Mouse (Mus musculus): ENCODE measurements around the gene Slc43a2.
"Not testable (repeated sequence)": the region's sequence is repeated elsewhere in the genome, so short reads cannot be mapped to it uniquely, and the experiment has no call there.

Slc43a2 gene

GRCm38 (mm10) chr11:75551961-75552441 lies 20.5 kb downstream of the Slc43a2 start:
- DNase-seq (ENCODE audit: low spot score), result peak; percentile 53

GRCm38 (mm10) chr11:75552906-75553482 lies 21.5 kb downstream of the Slc43a2 start:
- DNase-seq (ENCODE audit: low spot score), result peak; percentile 61

- not testable (repeated sequence) for DNase-seq (ENCODE audit: low spot score)
Observed at GRCm38 (mm10) chr11:75556006-75556405, 24.5 kb downstream of the Slc43a2 start.

- no peak for DNase-seq (ENCODE audit: low spot score)
Observed at GRCm38 (mm10) chr11:75557142-75557541, 25.6 kb downstream of the Slc43a2 start.

GRCm38 (mm10) chr11:75558101-75558500 lies 26.6 kb downstream of the Slc43a2 start:
- DNase-seq (ENCODE audit: low spot score), result no peak

- DNase-seq (ENCODE audit: low spot score), result no peak
Observed at GRCm38 (mm10) chr11:75559870-75560504, 28.5 kb downstream of the Slc43a2 start.

GRCm38 (mm10) chr11:75560530-75561409 lies 29.3 kb downstream of the Slc43a2 start:
- no peak for DNase-seq (ENCODE audit: low spot score)

- no peak for DNase-seq (ENCODE audit: low spot score)
Observed at GRCm38 (mm10) chr11:75561410-75561791, 29.9 kb downstream of the Slc43a2 start.

- DNase-seq (ENCODE audit: low spot score), result no peak
Observed at GRCm38 (mm10) chr11:75562840-75563239, 31.3 kb downstream of the Slc43a2 start.

- peak; percentile 73 for DNase-seq (ENCODE audit: low spot score)
Observed at GRCm38 (mm10) chr11:75563851-75564548, 32.5 kb downstream of the Slc43a2 start.

- peak; percentile 98 for DNase-seq (ENCODE audit: low spot score)
Observed at GRCm38 (mm10) chr11:75565849-75566248, 34.4 kb downstream of the Slc43a2 start.

- no peak for DNase-seq (ENCODE audit: low spot score)
Observed at GRCm38 (mm10) chr11:75566276-75567196, 35.0 kb downstream of the Slc43a2 start.

GRCm38 (mm10) chr11:75567346-75568114 lies 36.0 kb downstream of the Slc43a2 start:
- no peak for DNase-seq (ENCODE audit: low spot score)

- DNase-seq (ENCODE audit: low spot score), result no peak
Observed at GRCm38 (mm10) chr11:75568115-75568511, 36.6 kb downstream of the Slc43a2 start.

GRCm38 (mm10) chr11:75568962-75569361 lies 37.5 kb downstream of the Slc43a2 start:
- no peak for DNase-seq (ENCODE audit: low spot score)

GRCm38 (mm10) chr11:75570375-75571125 lies 39.1 kb downstream of the Slc43a2 start:
- DNase-seq (ENCODE audit: low spot score), result peak; percentile 37

- peak; percentile 71 for DNase-seq (ENCODE audit: low spot score)
Observed at GRCm38 (mm10) chr11:75571126-75571990, 39.9 kb downstream of the Slc43a2 start.

- DNase-seq (ENCODE audit: low spot score), result no peak
Observed at GRCm38 (mm10) chr11:75572301-75572791, 40.9 kb downstream of the Slc43a2 start.
